12 mouse cellular contexts compared by ENCODE assay signal in the genomic region with DNA sequence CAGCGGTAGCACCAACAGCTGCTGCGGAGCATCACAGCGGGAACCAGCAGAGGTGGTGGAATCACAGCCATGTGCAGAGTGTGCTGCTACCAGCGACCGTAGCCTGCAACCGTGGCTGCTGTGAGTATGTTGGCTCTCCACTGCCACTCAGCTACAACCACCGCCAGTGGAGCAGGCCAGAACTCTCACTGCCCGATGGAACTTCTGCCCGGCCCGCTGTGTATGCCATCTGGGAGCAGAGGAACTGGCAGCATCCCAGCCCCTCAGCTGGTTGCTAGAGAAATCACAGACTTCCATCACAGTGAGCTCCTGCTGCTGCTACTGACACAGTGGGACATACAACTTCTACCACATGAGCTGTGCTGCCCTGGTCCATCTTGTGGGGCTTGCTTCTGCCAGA. TPM values are rescaled to one million over a fixed set of nuclear protein-coding genes. Genes with fewer than 3 reads are reported as not detected.
DNase-seq lines count a peak whose midpoint lies in the region; ATAC-seq and TF ChIP-seq lines count a peak whose summit lies in the region.
"Had no signal": no experiment of that assay in that cellular context is flagged by ENCODE, and none has a peak within 500 bp of the region (broad histone marks: within the 10 kb centered on the region; RNA-seq: fewer than 3 reads in every experiment).

No protein-coding gene starts in this region.

- ATAC-seq in midbrain, postnatal 0 days (ENCODE audit: low FRiP score) = no peak; the same call in 1 of the 2 replicates
- no peak for ATAC-seq in midbrain, embryonic 13.5 days

- H3K4me3 ChIP-seq in midbrain, postnatal 0 days (ENCODE audit: low read depth, low read length) = no peak overlapping the region
- H3K4me3 ChIP-seq in midbrain, embryonic 13.5 days (replicated peaks) = no peak overlapping the region
- H3K4me3 ChIP-seq: limb, embryonic 10.5 days had no signal

- peak; percentile 72 to 81 for DNase-seq in cerebellum, postnatal 10 days
- no peak for DNase-seq in cerebellum, adult 11-12 months
- peak; percentile 32 for DNase-seq in midbrain, postnatal 0 days (ENCODE audit: low spot score)
- peak; percentile 45 to 66 for DNase-seq in left cerebral cortex, postnatal 10 days (ENCODE audit: extremely low spot score in 1 of 2, low spot score in 2 of 2)
- no peak for DNase-seq in ovary, postnatal 14 days (ENCODE audit: low spot score)
- no peak for DNase-seq in lung, postnatal 14 days
- DNase-seq in MN1 (ENCODE audit: low spot score) = no peak
- DNase-seq: adrenal gland, adult 2 months; lung, embryonic 14.5 days had no signal

- no peaks in the 10 kb centered on the region for H3K9me3 ChIP-seq in midbrain, postnatal 0 days (ENCODE audit: low read length)
- no peaks in the 10 kb centered on the region for H3K9me3 ChIP-seq in midbrain, embryonic 13.5 days
- H3K9me3 ChIP-seq: limb, embryonic 10.5 days had no signal

- TF ChIP-seq CTCF in midbrain, postnatal 0 days (IDR thresholded peaks at IDR 0.05) = no peak

- 95% methylated on average over 10 of the region's 10 CpGs for WGBS in midbrain, postnatal 0 days
- WGBS in midbrain, embryonic 13.5 days = 92% methylated on average over 10 of the region's 10 CpGs

- H3K9ac ChIP-seq in midbrain, postnatal 0 days (replicated peaks; ENCODE audit: low read length, poor library complexity, severe bottlenecking) = no peak overlapping the region
- H3K9ac ChIP-seq in midbrain, embryonic 13.5 days (replicated peaks) = no peak overlapping the region
- H3K9ac ChIP-seq: lung, embryonic 14.5 days had no signal

- intact Hi-C loops in left cerebral cortex, postnatal 10 days (cut with DNase I) = no loop called here

- H3K27me3 ChIP-seq in midbrain, postnatal 0 days (ENCODE audit: insufficient read depth, low read length) = no peaks in the 10 kb centered on the region
- H3K27me3 ChIP-seq in midbrain, embryonic 13.5 days = no peaks in the 10 kb centered on the region

- no peak overlapping the region for H3K4me2 ChIP-seq in midbrain, postnatal 0 days (ENCODE audit: low read depth, low read length, poor library complexity, severe bottlenecking)
- no peak overlapping the region for H3K4me2 ChIP-seq in midbrain, embryonic 13.5 days (replicated peaks)
- H3K4me2 ChIP-seq: lung, embryonic 14.5 days had no signal

- H3K36me3 ChIP-seq in midbrain, postnatal 0 days (ENCODE audit: insufficient read depth, low read length) = no peaks in the 10 kb centered on the region
- no peaks in the 10 kb centered on the region for H3K36me3 ChIP-seq in midbrain, embryonic 13.5 days
- H3K36me3 ChIP-seq: limb, embryonic 10.5 days had no signal

- H3K4me1 ChIP-seq in midbrain, postnatal 0 days (ENCODE audit: insufficient read depth, low read length) = no peaks in the 10 kb centered on the region
- no peaks in the 10 kb centered on the region for H3K4me1 ChIP-seq in midbrain, embryonic 13.5 days (replicated peaks)
- H3K4me1 ChIP-seq: limb, embryonic 10.5 days had no signal

- no peak overlapping the region for H3K27ac ChIP-seq in midbrain, postnatal 0 days (ENCODE audit: low read depth, low read length)
- H3K27ac ChIP-seq in midbrain, embryonic 13.5 days = no peak overlapping the region
- H3K27ac ChIP-seq: limb, embryonic 10.5 days had no signal

RNA-seq across cellular contexts. Expression of a gene that starts 7.2 kb away (rescaled TPM):
- 76.0 and 79.8 TPM in 2 replicates for total RNA-seq in midbrain, postnatal 0 days (2014; rRNA removed)
- 125 and 143 TPM in 2 replicates for polyA plus RNA-seq in midbrain, postnatal 0 days (2015; fragmentation: Nextera tagmentation; extraction: Ambion mirVana)
- 91.2 and 95.0 TPM in 2 replicates for polyA plus RNA-seq in midbrain, embryonic 13.5 days (2015; fragmentation: Nextera tagmentation; extraction: Ambion mirVana)
- total RNA-seq in left cerebral cortex, postnatal 10 days (2021) = 10 to 100 TPM; 88.7 to 93.1 TPM
- total RNA-seq: MEL had no signal

RNA-seq across cellular contexts. Expression of a gene that starts 38.9 kb away (rescaled TPM):
- total RNA-seq in midbrain, postnatal 0 days (2014; rRNA removed) = 9.9 and 24.3 TPM in 2 replicates
- 3.4 and 5.3 TPM in 2 replicates for polyA plus RNA-seq in midbrain, postnatal 0 days (2015; fragmentation: Nextera tagmentation; extraction: Ambion mirVana)
- 8.9 and 10.1 TPM in 2 replicates for polyA plus RNA-seq in midbrain, embryonic 13.5 days (2015; fragmentation: Nextera tagmentation; extraction: Ambion mirVana)
- 10 to 100 TPM; 12.8 to 19.5 TPM for total RNA-seq in left cerebral cortex, postnatal 10 days (2021)

Comparison
In these comparisons a context has a peak if more than half of its experiments do, and no peak if none do; other contexts are left out.
1. DNase-seq: peak in cerebellum, postnatal 10 days (2 of 2), midbrain, postnatal 0 days (single experiment) and left cerebral cortex, postnatal 10 days (2 of 2); none in cerebellum, adult 11-12 months (single experiment), ovary, postnatal 14 days (single experiment), lung, postnatal 14 days (single experiment) and MN1 (single experiment).